Mouse (Mus musculus): ENCODE measurements around the gene Pigw. TPM values are rescaled to one million over a fixed set of nuclear protein-coding genes. Genes with fewer than 3 reads are reported as not detected.

Pigw gene
- polyA plus RNA-seq, 1 experiment from 2014 or later = 1.3 TPM

DNA sequence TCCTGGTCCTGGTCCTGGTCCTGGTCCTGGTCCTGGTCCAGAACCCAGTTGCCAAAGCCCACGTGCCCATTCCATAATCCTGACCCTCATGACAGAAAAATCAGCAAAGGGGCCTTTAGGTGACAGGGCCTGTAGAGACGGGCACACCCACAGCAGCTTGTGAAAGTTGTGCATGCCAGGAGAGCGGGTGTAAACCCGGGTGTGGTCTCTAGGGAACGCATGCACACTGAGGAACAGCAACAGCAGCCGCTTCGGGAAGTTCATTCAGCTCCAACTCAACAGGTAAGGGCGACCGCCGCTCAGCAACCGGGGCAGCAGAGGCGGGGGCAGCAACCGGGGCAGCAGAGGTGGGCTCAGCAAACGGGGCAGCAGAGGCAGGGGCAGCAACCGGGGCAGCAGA lies 13.0 kb upstream of the Pigw start:
- Histone ChIP-seq H3K27ac (ENCODE audit: low read depth, low read length) (no peak overlapping the region), H3K4me1 (replicated peaks; ENCODE audit: control insufficient read depth, insufficient read depth, low read length) (no peaks in the 10 kb centered on the region), H3K4me2 (replicated peaks; ENCODE audit: low read depth) (no peak overlapping the region), H3K9ac (ENCODE audit: low read depth, low read length) (no peak overlapping the region), H3K9me3 (ENCODE audit: control insufficient read depth) (no peaks in the 10 kb centered on the region), H3K4me3 (ENCODE audit: low read depth, low read length) (no peak overlapping the region), H3K36me3 (ENCODE audit: control insufficient read depth, insufficient read depth) (peaks cover 45% of the 10 kb centered on the region), H3K27me3 (replicated peaks; ENCODE audit: control insufficient read depth, insufficient read depth, low read length) (no peaks in the 10 kb centered on the region)
- ATAC-seq = no peak
- 71% methylated on average over 14 of the region's 15 CpGs for WGBS
- TF ChIP-seq CTCF (IDR thresholded peaks at IDR 0.05; ENCODE audit: low read depth) = no peak

DNA sequence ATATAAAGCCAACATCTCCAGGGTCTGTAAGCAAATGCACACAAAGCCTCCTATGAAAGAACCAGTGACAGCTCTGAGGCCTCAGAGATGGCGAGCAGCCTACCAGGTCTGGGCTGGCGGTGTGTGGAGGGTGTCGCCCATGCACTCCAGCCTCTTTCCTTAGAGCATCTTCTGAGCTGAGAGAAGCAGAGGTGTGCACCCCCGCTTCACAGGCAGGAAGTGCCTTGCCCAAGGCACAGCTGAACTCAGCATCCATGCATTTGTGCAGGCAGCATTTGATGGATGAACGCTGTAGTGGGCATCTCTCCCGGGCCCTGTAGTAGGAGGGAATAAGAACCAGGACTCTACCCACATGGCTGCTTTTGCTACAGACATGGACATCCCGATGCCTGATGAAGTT lies 11.6 kb upstream of the Pigw start:
- ATAC-seq = no peak
- Histone ChIP-seq H3K27ac (ENCODE audit: low read depth, low read length) (no peak overlapping the region), H3K4me2 (replicated peaks; ENCODE audit: low read depth) (no peak overlapping the region), H3K27me3 (replicated peaks; ENCODE audit: control insufficient read depth, insufficient read depth, low read length) (no peaks in the 10 kb centered on the region), H3K4me3 (ENCODE audit: low read depth, low read length) (no peak overlapping the region), H3K9ac (ENCODE audit: low read depth, low read length) (no peak overlapping the region), H3K36me3 (ENCODE audit: control insufficient read depth, insufficient read depth) (peaks cover 37% of the 10 kb centered on the region), H3K9me3 (ENCODE audit: control insufficient read depth) (no peaks in the 10 kb centered on the region), H3K4me1 (replicated peaks; ENCODE audit: control insufficient read depth, insufficient read depth, low read length) (no peaks in the 10 kb centered on the region)
- no peak for TF ChIP-seq CTCF (IDR thresholded peaks at IDR 0.05; ENCODE audit: low read depth)
- 93% methylated on average over 7 of the region's 7 CpGs for WGBS

DNA sequence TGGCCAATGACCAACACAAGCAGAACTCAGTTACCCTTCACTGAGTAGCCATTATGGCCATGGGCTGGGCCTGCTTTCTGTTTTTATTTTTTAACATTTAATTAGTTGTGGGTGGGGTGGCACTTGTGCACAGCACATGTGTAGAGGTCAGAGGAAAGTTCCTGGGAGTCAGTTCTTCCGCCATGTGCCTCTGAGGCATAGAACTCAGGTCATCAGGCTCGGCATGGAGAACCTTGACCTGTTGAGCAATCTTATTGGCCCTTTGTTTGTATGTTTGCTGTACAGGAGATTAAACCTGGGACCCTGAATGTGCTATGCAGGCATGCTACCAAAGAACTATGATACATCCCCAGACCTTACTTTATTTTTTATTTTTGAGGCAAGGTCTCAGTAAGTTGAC lies 9.4 kb upstream of the Pigw start:
- H3K4me3 ChIP-seq (ENCODE audit: low read depth, low read length) = no peak overlapping the region
- H3K4me1 ChIP-seq (replicated peaks; ENCODE audit: control insufficient read depth, insufficient read depth, low read length) = no peaks in the 10 kb centered on the region
- ATAC-seq = no peak
- H3K4me2 ChIP-seq (replicated peaks; ENCODE audit: low read depth) = no peak overlapping the region
- no peak overlapping the region for H3K9ac ChIP-seq (ENCODE audit: low read depth, low read length)
- WGBS = 41% methylated on average over 2 of the region's 2 CpGs
- TF ChIP-seq CTCF (IDR thresholded peaks at IDR 0.05; ENCODE audit: low read depth) = no peak
- peaks cover 33% of the 10 kb centered on the region for H3K36me3 ChIP-seq (ENCODE audit: control insufficient read depth, insufficient read depth)
- H3K27ac ChIP-seq (ENCODE audit: low read depth, low read length) = no peak overlapping the region
- H3K9me3 ChIP-seq (ENCODE audit: control insufficient read depth) = no peaks in the 10 kb centered on the region
- H3K27me3 ChIP-seq (replicated peaks; ENCODE audit: control insufficient read depth, insufficient read depth, low read length) = no peaks in the 10 kb centered on the region

DNA sequence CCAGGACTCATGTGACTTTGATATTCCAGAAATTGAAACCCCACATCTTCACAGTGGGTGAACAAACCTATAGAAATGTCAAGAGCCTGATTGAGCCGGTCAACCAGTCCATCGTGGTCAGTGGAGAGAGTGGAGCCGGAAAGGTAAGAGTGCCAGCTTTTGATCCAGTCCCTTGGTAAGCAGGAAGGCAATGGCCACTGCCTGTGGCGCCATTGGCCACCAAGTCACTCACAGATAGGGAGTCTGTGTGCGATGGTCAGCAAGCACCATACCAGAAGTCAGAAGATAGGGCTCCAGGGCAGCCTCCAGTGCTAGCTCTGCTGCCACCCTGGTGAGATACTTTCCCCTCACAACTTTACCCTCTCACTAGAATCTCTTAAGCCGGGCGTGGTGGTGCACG lies 7.9 kb upstream of the Pigw start:
- WGBS = 97% methylated on average over 8 of the region's 8 CpGs
- no peak overlapping the region for H3K4me2 ChIP-seq (replicated peaks; ENCODE audit: low read depth)
- no peaks in the 10 kb centered on the region for H3K27me3 ChIP-seq (replicated peaks; ENCODE audit: control insufficient read depth, insufficient read depth, low read length)
- H3K4me1 ChIP-seq (replicated peaks; ENCODE audit: control insufficient read depth, insufficient read depth, low read length) = no peaks in the 10 kb centered on the region
- no peak overlapping the region for H3K9ac ChIP-seq (ENCODE audit: low read depth, low read length)
- H3K27ac ChIP-seq (ENCODE audit: low read depth, low read length) = no peak overlapping the region
- H3K4me3 ChIP-seq (ENCODE audit: low read depth, low read length) = no peak overlapping the region
- H3K9me3 ChIP-seq (ENCODE audit: control insufficient read depth) = no peaks in the 10 kb centered on the region
- no peak for ATAC-seq
- no peak for TF ChIP-seq CTCF (IDR thresholded peaks at IDR 0.05; ENCODE audit: low read depth)
- H3K36me3 ChIP-seq (ENCODE audit: control insufficient read depth, insufficient read depth) = peaks cover 40% of the 10 kb centered on the region

DNA sequence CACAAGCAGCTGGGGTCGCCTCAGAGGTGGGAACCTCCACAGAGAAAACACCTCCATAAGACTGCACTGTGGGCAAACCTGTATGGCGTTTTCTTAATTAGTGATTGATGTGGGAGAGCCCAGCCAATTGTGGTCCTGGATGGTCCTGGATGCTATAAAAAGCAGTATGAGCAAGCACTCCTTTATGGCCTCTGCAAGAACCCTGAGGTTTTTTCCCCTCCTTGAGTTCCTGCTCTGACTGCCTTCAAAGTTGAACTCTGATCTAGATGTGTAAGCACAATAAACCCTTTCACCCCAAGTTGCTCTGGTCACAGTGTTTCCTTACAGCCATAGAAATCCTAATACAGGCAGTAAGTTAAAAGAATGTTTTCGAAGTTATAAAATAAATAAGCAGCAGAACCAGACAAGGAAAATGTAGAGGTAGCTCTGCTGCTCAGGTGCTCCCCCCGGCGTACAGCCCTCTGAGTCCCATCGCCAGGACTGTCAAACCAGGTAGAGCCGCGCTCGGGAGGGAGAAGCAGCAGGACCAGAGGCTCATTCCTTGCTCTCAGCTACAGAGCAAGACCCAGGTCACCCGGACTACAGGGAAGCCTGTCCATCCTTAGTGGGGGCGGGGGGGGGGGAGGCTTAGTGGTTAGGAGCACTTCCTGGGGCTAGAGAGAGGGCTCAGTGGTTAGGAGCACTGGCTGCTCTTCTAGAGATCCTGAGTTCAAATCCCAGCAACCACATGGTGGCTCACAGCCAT lies 6.9 kb upstream of the Pigw start:
- WGBS = 51% methylated on average over 11 of the region's 11 CpGs
- ATAC-seq = peak; percentile 87
- Histone ChIP-seq H3K27ac (ENCODE audit: low read depth, low read length) (peak overlapping the region; percentile 86), H3K9ac (ENCODE audit: low read depth, low read length) (no peak overlapping the region), H3K27me3 (replicated peaks; ENCODE audit: control insufficient read depth, insufficient read depth, low read length) (no peaks in the 10 kb centered on the region), H3K4me2 (replicated peaks; ENCODE audit: low read depth) (no peak overlapping the region; the same call in 1 of the 2 replicates), H3K4me3 (ENCODE audit: low read depth, low read length) (no peak overlapping the region), H3K4me1 (replicated peaks; ENCODE audit: control insufficient read depth, insufficient read depth, low read length) (no peaks in the 10 kb centered on the region), H3K36me3 (ENCODE audit: control insufficient read depth, insufficient read depth) (peaks cover 44% of the 10 kb centered on the region), H3K9me3 (ENCODE audit: control insufficient read depth) (no peaks in the 10 kb centered on the region)
- TF ChIP-seq CTCF (IDR thresholded peaks at IDR 0.05; ENCODE audit: low read depth) = 0 out of 2 replicates have a peak, but pooled peaks have one; percentile 3

DNA sequence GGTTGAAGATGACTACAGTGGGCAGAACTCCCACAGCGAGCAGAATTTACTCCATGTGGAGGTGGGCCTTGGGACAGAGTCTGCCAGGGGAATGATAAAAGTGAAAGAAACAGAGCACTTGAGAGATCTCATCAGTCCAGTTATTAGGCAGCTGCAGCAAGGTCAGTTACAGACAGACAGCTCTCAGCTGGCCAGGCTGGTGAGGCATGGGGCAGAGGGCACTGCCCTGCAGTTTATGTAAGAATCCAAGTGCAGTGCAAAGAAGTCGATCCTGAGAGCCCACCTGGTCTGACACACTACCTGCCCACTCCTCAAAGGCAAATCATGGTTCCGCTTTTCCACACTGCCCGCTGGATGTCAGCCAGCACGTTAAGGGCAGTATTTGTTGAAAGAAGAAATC lies 6.2 kb upstream of the Pigw start:
- Histone ChIP-seq H3K4me2 (replicated peaks; ENCODE audit: low read depth) (no peak overlapping the region), H3K27ac (ENCODE audit: low read depth, low read length) (peak overlapping the region; percentile 82), H3K9ac (ENCODE audit: low read depth, low read length) (no peak overlapping the region), H3K27me3 (replicated peaks; ENCODE audit: control insufficient read depth, insufficient read depth, low read length) (no peaks in the 10 kb centered on the region), H3K4me3 (ENCODE audit: low read depth, low read length) (no peak overlapping the region), H3K36me3 (ENCODE audit: control insufficient read depth, insufficient read depth) (peaks cover 42% of the 10 kb centered on the region), H3K9me3 (ENCODE audit: control insufficient read depth) (no peaks in the 10 kb centered on the region), H3K4me1 (replicated peaks; ENCODE audit: control insufficient read depth, insufficient read depth, low read length) (peaks cover 1% of the 10 kb centered on the region)
- 71% methylated on average over 5 of the region's 5 CpGs for WGBS
- no peak for ATAC-seq
- TF ChIP-seq CTCF (IDR thresholded peaks at IDR 0.05; ENCODE audit: low read depth) = no peak
